Mouse (Mus musculus): ENCODE results near the gene Cldn4.

The Cldn4 gene

DNA sequence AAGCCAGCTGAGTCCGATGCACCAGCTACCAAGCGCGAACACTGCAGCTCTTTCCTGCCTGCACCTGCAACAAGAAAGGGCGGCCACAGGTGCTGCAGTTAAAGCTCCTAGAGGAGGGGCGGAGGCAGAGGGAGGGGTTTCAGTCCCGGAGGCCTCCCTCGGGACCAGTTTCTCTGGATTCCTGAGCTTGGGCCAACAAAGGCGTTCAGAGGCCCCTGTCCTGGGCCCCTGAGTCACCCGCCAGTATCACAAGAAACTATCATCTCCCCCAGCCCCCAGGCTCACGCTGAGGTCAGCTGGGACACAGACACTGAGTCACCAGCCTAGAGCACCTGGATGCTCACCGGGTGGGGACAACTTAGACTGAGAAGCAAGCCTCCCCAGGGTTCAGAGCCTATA is at the start of gene Cldn4:
Gene Cldn4, minus strand, starts transcription at position 78 of the 399 bp plus-strand sequence.
- no peak for DNase-seq (ENCODE audit: extremely low spot score, low read depth, low spot score)

DNA sequence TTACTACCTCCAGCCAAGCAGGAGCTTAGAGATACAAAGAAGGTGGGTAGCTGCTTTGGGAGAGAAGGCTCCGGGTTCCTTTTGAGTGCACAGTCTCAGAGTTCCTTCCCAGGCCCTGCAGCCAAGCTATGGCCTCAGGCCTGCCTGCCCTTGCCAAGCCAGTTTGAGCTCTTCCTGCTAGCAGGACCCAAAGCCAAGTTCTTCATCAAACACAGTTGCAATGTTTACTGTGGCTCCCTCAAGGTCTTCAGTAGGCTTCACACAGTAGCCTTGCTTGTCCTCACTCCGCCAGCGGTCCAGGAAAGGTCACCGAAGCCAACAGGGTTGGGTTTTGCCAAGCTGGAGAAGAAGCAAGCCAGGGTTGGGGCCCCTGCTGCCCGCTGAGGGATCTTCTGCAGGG is 45.8 kb upstream of the Cldn4 start:
- DNase-seq (ENCODE audit: extremely low spot score, low read depth, low spot score): no peak

DNA sequence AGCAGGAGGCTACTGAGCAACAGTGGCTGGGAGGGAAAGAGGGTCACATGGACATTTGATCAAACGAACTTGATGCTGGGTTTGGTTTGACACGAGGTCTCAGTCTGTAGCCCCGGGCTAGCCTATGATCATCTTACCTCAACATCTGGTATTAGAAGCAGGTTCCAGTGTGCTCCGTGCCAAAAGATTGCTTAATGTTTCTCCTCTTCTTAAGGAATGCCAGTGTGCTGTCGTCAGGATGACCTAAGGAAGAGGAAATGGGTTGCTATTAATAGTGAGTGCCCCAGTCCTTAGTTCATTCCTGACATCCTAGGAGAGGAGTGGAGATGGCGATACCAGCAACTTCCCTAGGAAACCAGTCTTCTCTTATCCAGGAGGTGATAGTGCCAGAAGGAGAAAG is 43.0 kb upstream of the Cldn4 start:
- no peak for DNase-seq (ENCODE audit: extremely low spot score, low read depth, low spot score)

DNA sequence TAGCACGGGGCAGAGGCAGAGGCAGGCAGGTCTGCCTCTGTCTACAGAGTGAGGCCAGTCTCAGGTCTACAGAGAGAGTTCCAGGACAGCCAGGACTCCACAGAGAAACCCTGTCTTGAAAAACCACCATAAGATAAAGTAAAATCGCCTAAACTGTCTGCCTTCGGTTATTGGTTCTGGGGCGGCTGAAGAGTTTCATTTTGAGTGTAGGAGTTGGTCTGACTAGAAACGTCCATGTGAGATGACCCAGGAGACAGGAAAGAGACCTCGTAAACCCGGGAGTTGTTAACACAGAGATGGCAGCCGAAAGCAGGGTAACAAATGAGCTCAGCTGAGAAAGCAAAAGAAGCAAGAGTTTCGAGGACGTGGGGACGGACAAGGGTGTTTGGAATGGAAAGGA is 42.4 kb upstream of the Cldn4 start:
- DNase-seq (ENCODE audit: extremely low spot score, low read depth, low spot score): no peak

DNA sequence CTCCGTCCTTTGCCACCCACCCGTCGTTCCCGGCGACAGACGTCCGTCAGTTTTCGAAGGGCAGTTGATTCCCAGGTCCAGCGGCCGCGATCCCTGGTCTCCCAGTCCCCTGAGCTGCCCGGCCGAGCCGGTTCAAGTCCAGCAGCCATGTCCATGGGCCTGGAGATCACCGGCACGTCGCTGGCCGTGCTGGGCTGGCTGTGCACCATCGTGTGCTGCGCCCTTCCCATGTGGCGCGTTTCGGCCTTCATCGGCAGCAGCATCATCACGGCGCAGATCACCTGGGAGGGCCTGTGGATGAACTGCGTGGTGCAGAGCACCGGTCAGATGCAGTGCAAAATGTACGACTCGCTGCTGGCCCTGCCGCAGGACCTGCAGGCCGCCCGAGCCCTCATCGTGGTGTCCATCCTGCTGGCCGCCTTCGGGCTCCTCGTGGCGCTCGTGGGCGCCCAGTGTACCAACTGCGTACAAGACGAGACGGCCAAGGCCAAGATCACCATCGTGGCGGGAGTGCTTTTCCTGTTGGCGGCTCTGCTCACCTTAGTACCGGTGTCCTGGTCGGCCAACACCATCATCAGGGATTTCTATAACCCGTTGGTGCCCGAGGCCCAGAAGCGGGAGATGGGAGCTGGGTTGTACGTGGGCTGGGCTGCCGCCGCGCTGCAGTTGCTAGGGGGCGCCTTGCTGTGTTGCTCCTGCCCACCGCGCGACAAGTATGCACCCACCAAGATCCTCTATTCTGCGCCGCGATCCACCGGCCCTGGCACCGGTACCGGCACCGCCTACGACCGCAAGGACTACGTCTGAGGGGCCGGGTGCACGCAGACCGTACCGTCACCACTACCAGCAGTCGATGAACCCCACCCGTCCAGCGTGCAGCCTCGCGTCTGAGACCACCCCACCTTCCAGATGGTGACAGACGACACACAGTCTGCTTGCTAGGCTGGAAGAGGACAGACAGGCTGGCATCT is 39.8 kb upstream of the Cldn4 start:
- no peak for DNase-seq (ENCODE audit: extremely low spot score, low read depth, low spot score)

DNA sequence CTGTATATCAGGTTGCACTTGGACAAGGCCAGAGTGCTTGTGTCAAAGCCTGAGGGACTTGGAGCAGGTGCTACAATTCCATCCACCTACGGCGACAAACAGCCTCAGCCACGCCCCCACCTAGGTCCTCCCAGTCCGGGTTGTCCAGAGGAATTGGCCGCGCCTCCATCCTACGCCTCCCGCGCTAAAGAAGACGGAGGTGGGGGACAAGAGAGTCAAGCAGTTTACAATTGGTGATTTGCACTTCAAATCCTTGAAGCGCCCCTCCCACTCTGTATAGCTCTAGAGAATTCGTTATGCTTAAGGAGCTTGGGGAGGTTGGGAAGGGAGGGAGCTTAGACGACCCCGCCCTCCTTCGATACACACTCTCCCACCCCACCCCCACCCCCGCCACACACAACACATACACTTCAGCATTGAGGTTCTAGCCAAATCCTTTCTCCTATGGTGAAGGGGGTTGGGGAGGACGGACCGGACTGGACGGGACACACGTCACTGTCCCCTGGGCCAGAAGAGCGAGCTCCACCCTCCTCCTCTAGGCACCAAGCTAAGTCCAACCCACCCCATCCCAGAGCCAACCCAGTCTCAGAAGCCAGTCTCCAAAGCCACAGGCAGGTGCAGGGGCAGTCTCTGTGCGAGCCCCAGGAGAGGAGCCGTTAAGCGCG is 39.0 kb upstream of the Cldn4 start, which contains the start of gene Cldn3:
Gene Cldn3, plus strand, starts transcription at position 582 of the 665 bp plus-strand sequence.
- no peak for DNase-seq (ENCODE audit: extremely low spot score, low read depth, low spot score)

DNA sequence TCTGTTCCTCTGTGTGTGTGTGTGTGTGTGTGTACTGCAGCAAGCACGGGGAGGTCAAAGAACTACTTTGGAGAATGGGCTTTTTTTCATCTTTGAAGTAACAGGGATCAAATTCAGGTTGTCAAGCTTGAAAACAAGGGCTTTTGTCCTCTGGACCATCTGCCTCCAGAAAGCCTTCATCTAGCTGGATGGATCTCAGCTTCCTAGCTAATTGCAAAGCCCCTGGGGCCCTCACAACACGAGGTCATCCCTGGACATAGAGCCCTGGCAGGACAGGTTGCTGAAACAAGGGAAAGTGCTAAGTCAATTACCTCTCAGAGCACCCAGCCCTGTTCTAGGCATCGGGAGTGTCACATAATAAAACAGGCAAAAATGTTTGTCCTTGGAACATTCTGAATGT is 37.0 kb upstream of the Cldn4 start:
- DNase-seq (ENCODE audit: extremely low spot score, low read depth, low spot score): no peak

DNA sequence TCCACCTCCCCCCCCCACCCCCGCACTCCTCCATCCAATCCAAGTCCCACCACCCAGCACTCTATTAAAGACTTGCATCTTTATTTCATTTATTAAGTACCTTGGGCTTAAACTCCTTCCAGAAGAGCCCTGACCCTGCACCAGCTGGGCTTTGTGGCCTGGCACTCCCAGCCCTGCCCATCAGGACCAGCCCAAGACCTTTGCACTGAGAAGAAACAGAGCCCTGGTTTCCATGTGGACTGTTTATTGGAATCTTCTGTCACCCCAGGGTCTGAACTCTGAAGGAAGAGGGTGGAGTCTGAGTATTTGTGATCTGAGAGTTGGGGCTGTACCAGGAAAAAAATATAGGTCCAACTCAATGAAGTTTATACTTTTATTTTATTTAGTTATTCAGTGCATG is 36.4 kb upstream of the Cldn4 start:
- DNase-seq (ENCODE audit: extremely low spot score, low read depth, low spot score): no peak

DNA sequence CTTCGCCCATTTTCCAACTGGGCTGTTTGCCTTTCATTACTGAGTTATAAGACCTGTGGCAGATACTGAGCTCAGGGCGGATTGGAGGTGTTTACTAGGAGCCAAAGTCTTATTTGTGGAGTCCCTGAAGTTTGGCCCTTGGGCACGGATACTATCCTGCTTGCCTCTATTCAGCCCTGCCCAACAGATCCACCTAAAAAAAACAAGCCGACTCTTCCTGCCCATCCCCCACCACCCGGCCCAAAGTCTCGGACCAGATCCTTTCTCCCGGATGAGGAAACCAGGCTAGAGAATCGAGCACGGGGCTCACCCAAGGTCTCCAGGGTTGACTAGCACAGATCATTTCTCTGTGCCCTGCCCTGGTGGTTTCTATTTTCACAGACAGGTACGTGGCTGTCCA is 34.4 kb upstream of the Cldn4 start:
- DNase-seq (ENCODE audit: extremely low spot score, low read depth, low spot score): no peak

DNA sequence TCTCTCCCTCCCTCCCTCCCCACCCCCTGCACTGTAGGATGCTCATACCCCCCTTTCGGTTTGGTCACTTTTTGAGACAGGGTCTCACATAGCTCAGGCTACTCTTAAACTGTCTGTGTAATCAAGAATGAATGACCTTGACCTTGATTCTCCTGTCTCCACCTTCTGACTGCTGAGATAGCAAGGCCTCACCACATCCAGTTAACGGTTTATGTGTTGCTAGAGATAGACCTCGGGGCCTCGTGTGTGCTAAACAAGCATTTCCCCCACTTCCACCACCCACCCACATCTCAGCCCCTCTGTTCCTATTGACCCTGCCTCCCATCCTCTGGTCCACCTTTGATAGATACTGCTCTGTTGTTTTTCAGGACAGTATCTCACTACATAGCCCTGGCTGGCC is 31.1 kb upstream of the Cldn4 start:
- no peak for DNase-seq (ENCODE audit: extremely low spot score, low read depth, low spot score)

DNA sequence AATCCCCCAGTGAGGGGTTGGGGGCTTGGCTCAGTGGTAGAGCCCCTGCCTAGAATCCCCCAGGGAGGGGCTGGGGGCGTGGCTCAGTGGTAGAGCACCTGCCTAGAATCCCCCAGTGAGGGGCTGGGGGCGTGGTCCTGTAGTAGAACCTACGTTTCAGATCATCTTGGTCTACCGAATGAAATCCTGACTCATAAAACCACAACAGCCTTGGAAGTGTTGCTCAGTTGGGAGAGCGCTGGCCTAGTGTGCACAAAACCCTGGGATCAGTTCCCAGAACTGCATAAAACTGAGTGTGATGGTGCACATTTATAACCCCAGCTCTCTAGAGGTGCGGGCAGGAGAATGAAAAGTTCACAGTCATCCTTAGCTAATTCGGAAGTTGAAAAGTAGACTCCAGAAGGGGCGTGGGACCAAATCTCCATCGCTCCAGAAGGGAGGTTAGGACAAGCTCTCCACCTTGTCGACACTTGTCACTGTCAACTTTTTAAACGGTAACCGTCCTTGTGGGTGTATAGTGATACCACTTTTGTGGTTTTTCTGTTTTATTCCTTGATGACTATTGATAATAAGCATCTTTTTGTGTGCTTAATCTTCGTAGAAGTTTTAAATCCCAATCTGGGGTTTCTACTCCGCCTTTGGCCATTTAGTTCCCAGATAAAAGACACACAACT is 30.0 kb upstream of the Cldn4 start:
- no peak for DNase-seq (ENCODE audit: extremely low spot score, low read depth, low spot score)

DNA sequence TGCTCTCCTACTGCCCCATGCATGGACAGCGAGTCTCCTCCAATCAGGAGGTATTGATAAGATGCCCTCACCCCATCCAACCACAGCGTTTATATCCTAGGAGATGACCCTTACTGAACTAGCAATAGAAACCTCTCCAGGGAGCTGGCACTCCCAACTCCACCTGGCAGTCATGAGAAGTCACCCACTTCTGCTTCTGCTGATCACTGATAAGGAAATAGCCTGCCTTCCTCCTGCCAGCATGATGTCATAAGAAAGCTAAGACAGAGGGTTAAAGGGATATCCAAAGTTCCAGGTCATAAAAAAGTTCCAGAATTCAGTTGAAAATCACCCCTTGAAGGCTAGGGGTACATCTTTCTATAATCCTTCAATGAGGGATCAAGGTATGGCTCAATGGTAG is 29.4 kb upstream of the Cldn4 start:
- no peak for DNase-seq (ENCODE audit: extremely low spot score, low read depth, low spot score)

DNA sequence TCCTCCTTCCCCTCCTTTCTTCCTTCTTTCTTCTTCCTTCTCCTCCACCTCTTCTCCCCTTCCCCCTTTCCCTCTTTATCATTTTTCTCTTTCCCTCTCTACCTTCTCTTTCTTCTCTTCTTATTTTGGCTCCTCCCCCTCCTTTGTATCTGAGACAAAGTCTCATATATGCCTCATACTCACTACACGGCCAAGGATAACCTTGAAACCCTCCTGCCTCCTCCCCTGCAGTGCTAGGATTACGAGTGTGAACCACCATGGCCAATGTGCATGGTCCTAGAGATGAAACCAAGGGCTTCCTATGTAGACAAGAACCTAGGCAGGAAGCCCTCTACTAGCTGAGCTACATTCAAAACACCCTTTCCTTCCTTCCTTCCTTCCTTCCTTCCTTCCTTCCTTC is 28.2 kb upstream of the Cldn4 start:
- no peak for DNase-seq (ENCODE audit: extremely low spot score, low read depth, low spot score)

DNA sequence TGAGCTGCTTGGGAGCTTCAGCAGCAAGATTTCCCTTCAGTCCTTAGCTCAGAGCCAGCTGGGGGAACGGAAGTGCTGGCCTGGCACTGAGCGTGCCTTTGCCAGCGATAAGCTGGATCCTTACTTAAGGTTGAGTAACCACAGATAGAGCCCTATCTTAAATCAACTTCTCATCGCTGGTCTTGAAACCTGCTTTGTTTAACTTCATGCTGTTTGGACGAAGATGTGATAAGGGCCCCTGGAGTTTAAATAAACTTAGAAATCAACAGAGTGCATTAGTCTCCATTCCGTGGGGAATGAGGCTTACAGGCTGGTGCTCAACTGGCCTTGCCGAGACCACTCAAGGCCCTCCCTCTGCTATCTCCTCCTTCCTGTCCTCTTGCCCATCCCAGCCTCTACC is 27.6 kb upstream of the Cldn4 start:
- no peak for DNase-seq (ENCODE audit: extremely low spot score, low read depth, low spot score)

DNA sequence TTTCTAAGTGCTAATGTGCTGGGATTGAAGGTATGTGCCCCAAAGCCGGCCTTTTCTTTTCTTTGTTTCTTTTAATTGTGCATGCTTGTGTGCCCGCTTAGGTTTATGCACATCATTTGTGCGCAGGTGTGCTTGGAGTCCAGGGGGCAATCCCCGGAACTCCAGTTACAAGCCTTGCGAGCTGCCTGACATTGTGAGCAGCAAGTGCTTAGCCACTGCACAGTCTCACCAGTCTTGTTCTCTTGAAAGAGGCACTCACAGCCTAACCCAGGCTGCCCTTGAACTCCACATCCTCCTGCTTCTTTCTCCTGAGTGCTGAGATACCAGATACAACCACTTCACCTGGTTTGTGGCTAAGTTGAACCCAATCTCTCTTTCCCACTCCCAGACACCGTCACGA is 26.8 kb upstream of the Cldn4 start:
- DNase-seq (ENCODE audit: extremely low spot score, low read depth, low spot score): no peak

DNA sequence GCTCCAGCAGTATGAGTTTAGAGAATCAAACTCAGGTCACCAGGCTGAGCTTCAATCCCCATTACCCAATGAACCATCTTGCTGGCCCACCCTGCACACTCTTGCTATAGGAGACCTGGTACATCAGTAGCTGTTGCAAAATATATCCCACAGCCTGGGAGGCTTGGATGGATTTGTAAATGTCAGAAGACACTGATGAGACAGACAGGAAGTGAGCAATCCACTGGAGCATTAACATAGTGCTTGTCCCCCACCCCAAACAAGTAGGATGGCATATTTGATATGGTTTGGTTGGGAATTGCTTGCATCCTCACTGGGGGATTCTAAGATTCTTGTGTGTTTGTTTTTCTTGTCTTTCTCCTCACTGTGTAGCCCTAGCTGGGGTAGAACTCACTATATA is 26.3 kb upstream of the Cldn4 start:
- no peak for DNase-seq (ENCODE audit: extremely low spot score, low read depth, low spot score)

DNA sequence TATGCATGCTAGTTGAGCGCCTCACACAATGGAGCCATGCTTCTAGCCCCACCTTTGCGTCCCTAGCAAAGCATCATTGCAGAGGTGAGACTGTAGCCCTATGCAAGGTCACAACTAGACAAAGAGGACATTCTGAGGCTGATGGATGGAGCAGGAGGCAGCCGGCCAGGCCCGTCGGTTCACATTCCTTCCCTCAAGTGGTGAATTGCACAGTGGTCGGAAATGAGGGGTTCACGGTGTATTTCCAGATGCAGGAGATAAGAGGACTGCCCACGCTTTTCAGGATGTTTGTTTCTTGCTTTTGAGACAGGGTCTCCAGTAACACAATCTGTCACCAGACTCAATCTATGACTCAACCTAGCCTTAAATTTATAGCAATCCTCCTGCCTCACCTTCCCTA is 23.9 kb upstream of the Cldn4 start:
- DNase-seq (ENCODE audit: extremely low spot score, low read depth, low spot score): no peak

DNA sequence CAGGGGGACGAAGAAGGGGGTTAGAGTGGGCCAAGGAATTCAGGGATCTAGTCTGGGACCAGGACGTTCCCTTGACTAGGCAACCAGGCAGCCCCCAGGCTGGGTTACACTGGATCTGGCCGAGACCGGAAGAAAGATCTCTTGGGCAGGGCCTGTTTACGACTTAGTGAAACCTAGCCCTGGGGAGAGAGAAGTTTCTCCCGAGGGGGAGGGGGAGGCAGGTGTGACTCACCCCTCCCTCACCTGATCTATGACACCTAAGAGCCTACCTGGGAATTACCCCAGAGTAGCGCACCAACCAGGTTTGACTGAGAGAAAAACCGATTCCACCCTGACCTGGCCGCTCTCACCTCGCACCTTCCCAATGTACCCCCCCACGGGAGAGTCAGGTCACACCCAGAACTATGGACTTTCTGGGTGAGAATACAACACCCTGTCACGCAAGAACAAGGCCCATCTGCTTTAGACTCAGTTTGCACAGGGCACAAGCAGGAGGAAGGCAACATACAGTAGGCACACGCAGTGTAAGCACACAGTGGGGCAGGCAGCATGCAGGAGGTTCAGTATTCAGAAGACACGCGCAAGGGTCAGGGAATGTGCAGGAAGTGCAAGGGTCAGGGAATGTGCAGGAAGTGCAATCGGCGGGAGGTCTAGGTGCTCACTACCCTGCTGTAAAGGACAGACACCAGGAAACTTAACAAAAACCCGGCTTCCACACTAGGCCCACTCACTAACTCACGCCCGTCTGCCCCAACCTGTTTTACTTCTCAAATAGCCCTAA is 20.6 kb upstream of the Cldn4 start:
- DNase-seq (ENCODE audit: extremely low spot score, low read depth, low spot score): no peak

DNA sequence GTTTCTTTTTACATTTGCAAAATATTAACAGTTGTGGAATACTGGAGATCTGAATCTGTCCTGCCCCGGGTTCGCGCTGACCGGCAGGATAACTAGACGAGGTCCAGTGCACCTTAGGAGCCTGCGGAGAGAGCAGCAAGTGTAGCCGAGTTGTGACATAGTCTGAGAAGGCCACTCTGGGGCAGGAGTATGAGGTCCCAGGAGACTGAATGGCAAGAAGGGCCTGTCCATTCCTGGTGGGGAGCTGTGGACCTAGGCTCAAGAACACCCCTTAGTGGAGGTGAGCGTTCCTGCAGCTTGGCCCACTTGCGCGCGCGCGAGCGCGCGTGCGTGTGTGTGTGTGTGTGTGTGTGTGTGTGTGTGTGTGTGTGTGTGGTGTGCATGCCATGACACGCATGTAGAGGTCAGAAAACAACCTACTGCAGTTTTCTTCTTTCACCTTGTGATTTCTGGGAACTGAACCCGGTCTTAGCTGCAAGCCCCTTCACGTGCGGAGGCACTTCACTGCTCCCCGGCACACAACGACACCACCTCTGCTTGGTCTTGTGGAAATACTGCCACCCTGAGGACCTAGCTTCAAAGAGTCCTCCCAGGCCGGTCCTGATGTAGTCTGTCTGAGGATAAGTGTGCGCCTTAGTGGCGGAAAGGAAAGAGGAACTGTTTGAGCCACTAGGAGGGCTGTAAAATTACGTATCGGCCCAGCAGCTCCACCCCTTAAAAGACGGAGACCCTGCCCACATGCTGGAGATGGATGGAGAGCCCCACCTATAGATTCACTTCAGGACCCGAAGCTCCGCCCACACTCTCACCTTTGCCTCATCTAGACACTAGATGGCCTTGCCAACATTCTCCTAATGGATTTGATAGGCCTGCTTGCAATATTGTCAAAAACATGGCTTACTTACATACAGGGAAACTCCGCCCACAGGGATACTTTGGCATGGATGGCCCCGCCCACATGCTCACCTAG is 19.4 kb upstream of the Cldn4 start:
- DNase-seq (ENCODE audit: extremely low spot score, low read depth, low spot score): no peak

DNA sequence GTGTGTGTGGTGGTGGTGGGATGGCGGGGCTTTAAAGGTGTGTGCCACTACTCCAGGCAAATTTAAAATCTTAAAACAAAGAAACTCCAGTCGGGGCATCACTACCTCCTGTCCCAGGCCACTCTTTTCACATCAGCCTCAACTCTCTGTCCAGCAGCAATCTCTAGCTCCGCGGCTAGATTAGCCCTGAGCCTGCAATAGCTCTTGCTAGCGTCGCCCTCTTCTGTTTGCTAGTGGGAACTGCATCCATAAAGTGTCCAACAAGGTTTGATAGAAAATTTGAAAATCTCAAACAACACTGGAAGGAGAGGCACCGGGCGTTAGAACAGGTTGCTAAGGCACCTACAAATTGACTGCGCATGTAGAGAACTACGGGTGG is 18.7 kb upstream of the Cldn4 start:
- DNase-seq (ENCODE audit: extremely low spot score, low read depth, low spot score): peak; percentile 70
